Mouse (Mus musculus) embryonic facial prominence, embryonic 10.5 days (tissue): ENCODE data around the gene Pld1. TPM values are rescaled to one million over a fixed set of nuclear protein-coding genes. Genes with fewer than 3 reads are reported as not detected.

Experiments used
- DNase-seq: peaks from one replicate; pipeline ENCODE4 v3.0.0-alpha.2; 2017; ENCODE audit warnings: low spot score
- H3K27ac ChIP-seq: fragments of 300-500 bp; sonication (generic); replicated peaks from 2 replicates; pipeline ENCODE4 v1.5.1; 2016; ENCODE audit warnings: mild to moderate bottlenecking
- H3K27me3 ChIP-seq: fragments of 300-500 bp; sonication (generic); replicated peaks from 2 replicates; pipeline ENCODE4 v1.6.1; 2016; ENCODE audit warnings: low read depth, mild to moderate bottlenecking; ENCODE audit not compliant: poor library complexity, severe bottlenecking
- H3K36me3 ChIP-seq: fragments of 300-500 bp; sonication (generic); replicated peaks from 2 replicates; pipeline ENCODE4 v1.6.1; 2016; ENCODE audit warnings: mild to moderate bottlenecking, moderate library complexity
- H3K4me1 ChIP-seq: fragments of 300-500 bp; sonication (generic); 2 replicates; pipeline ENCODE4 v1.6.1; 2016
- H3K4me3 ChIP-seq: fragments of 300-500 bp; sonication (generic); 2 replicates; pipeline ENCODE4 v1.5.1; 2016; ENCODE audit warnings: mild to moderate bottlenecking, moderate library complexity
- H3K9me3 ChIP-seq: fragments of 300-500 bp; sonication (generic); 2 replicates; pipeline ENCODE4 v1.6.1; 2016; ENCODE audit warnings: mild to moderate bottlenecking
- WGBS: fragments of 180-500 bp; shearing (Covaris S2); methylation state at CpG from one replicate; pipeline ENCODE4 v1.1.7; 2016; 5-methylcytosine and 5-hydroxymethylcytosine counted together
- polyA plus RNA-seq: library from polyadenylated mRNA; unstranded; fragments of >200 nt; fragmentation: Nextera tagmentation; extraction: Ambion mirVana; gene quantifications from 2 replicates; pipeline ENCODE4 v1.2.1, GENCODE M21; 2016

Gene Pld1
- polyA plus RNA-seq, 1 experiment from 2014 or later, result 2.0 TPM

- H3K4me3 ChIP-seq, result no peak overlapping the region
- 87% methylated on average over 2 of the region's 2 CpGs for WGBS
- H3K9me3 ChIP-seq, result no peaks in the 10 kb centered on the region
- no peak for DNase-seq
- H3K36me3 ChIP-seq, result no peaks in the 10 kb centered on the region
- H3K27ac ChIP-seq, result no peak overlapping the region
- peaks cover 16% of the 10 kb centered on the region for H3K4me1 ChIP-seq
- no peaks in the 10 kb centered on the region for H3K27me3 ChIP-seq
Observed at GRCm38 (mm10) chr3:27983274-27983673, 44.8 kb downstream of the Pld1 start.

GRCm38 (mm10) chr3:27983935-27984577 lies 45.6 kb downstream of the Pld1 start:
- no peaks in the 10 kb centered on the region for H3K27me3 ChIP-seq
- 21% methylated on average over 14 of the region's 14 CpGs for WGBS
- H3K36me3 ChIP-seq, result no peaks in the 10 kb centered on the region
- peak; percentile 66 for DNase-seq
- H3K27ac ChIP-seq, result no peak overlapping the region
- H3K4me3 ChIP-seq, result peak overlapping the region; percentile 47
- peaks cover 16% of the 10 kb centered on the region for H3K4me1 ChIP-seq
- no peaks in the 10 kb centered on the region for H3K9me3 ChIP-seq

GRCm38 (mm10) chr3:27984620-27985019 lies 46.1 kb downstream of the Pld1 start:
- 69% methylated on average over 4 of the region's 4 CpGs for WGBS
- no peaks in the 10 kb centered on the region for H3K36me3 ChIP-seq
- no peaks in the 10 kb centered on the region for H3K27me3 ChIP-seq
- H3K9me3 ChIP-seq, result no peaks in the 10 kb centered on the region
- no peak overlapping the region for H3K27ac ChIP-seq
- H3K4me1 ChIP-seq, result peaks cover 20% of the 10 kb centered on the region
- no peak overlapping the region; the same call in 1 of the 2 replicates for H3K4me3 ChIP-seq
- DNase-seq, result no peak

GRCm38 (mm10) chr3:27985344-27985743 lies 46.8 kb downstream of the Pld1 start:
- 91% methylated on average over 5 of the region's 5 CpGs for WGBS
- no peaks in the 10 kb centered on the region for H3K9me3 ChIP-seq
- H3K27me3 ChIP-seq, result no peaks in the 10 kb centered on the region
- H3K4me3 ChIP-seq, result no peak overlapping the region
- no peak overlapping the region for H3K27ac ChIP-seq
- peaks cover 20% of the 10 kb centered on the region for H3K4me1 ChIP-seq
- DNase-seq, result no peak
- H3K36me3 ChIP-seq, result no peaks in the 10 kb centered on the region

- Histone ChIP-seq H3K27ac (no peak overlapping the region), H3K4me1 (peaks cover 20% of the 10 kb centered on the region), H3K9me3 (no peaks in the 10 kb centered on the region), H3K36me3 (no peaks in the 10 kb centered on the region), H3K27me3 (no peaks in the 10 kb centered on the region), H3K4me3 (no peak overlapping the region)
- WGBS, result 73% methylated on average over 8 of the region's 8 CpGs
- no peak for DNase-seq
Observed at GRCm38 (mm10) chr3:27987891-27988536, 49.5 kb downstream of the Pld1 start.

GRCm38 (mm10) chr3:27991100-27991703 lies 52.7 kb downstream of the Pld1 start:
- Histone ChIP-seq H3K36me3 (no peaks in the 10 kb centered on the region), H3K4me3 (no peak overlapping the region), H3K27ac (no peak overlapping the region), H3K9me3 (no peaks in the 10 kb centered on the region), H3K27me3 (no peaks in the 10 kb centered on the region), H3K4me1 (peaks cover 8% of the 10 kb centered on the region; the same call in 1 of the 2 replicates)
- DNase-seq, result no peak
- WGBS, result 79% methylated on average over 2 of the region's 2 CpGs

GRCm38 (mm10) chr3:27994175-27994990 lies 55.9 kb downstream of the Pld1 start:
- Histone ChIP-seq H3K4me1 (0 out of 2 replicates have a peak, but pooled peaks cover 2% of the 10 kb centered on the region), H3K27ac (no peak overlapping the region), H3K4me3 (no peak overlapping the region), H3K36me3 (no peaks in the 10 kb centered on the region), H3K27me3 (no peaks in the 10 kb centered on the region), H3K9me3 (no peaks in the 10 kb centered on the region)
- WGBS, result 88% methylated on average over 8 of the region's 8 CpGs
- DNase-seq, result no peak

- no peaks in the 10 kb centered on the region for H3K9me3 ChIP-seq
- H3K27ac ChIP-seq, result no peak overlapping the region
- H3K36me3 ChIP-seq, result no peaks in the 10 kb centered on the region
- H3K4me3 ChIP-seq, result no peak overlapping the region
- H3K27me3 ChIP-seq, result no peaks in the 10 kb centered on the region
- no peaks in the 10 kb centered on the region for H3K4me1 ChIP-seq
- DNase-seq, result no peak
- 82% methylated on average over 6 of the region's 6 CpGs for WGBS
Observed at GRCm38 (mm10) chr3:28004321-28004720, 65.8 kb downstream of the Pld1 start.

GRCm38 (mm10) chr3:28007684-28008083 lies 69.2 kb downstream of the Pld1 start:
- H3K4me1 ChIP-seq, result no peaks in the 10 kb centered on the region
- no peak overlapping the region for H3K4me3 ChIP-seq
- H3K36me3 ChIP-seq, result no peaks in the 10 kb centered on the region
- 83% methylated on average over 11 of the region's 11 CpGs for WGBS
- no peak overlapping the region for H3K27ac ChIP-seq
- no peaks in the 10 kb centered on the region for H3K27me3 ChIP-seq
- no peaks in the 10 kb centered on the region for H3K9me3 ChIP-seq
- DNase-seq, result no peak

- DNase-seq, result no peak
- 71% methylated on average over 4 of the region's 4 CpGs for whole genome bisulfite sequencing
- Histone ChIP-seq H3K4me1 (no peaks in the 10 kb centered on the region), H3K4me3 (no peak overlapping the region), H3K27me3 (no peaks in the 10 kb centered on the region), H3K36me3 (no peaks in the 10 kb centered on the region), H3K9me3 (no peaks in the 10 kb centered on the region), H3K27ac (0 out of 2 replicates have a peak overlapping the region, but pooled peaks have one; percentile 6)
Observed at GRCm38 (mm10) chr3:28008369-28008768, 69.9 kb downstream of the Pld1 start.

- Histone ChIP-seq H3K36me3 (no peaks in the 10 kb centered on the region), H3K4me1 (no peaks in the 10 kb centered on the region), H3K27me3 (no peaks in the 10 kb centered on the region), H3K9me3 (no peaks in the 10 kb centered on the region), H3K4me3 (no peak overlapping the region), H3K27ac (no peak overlapping the region)
- DNase-seq, result no peak
- 84% methylated on average over 7 of the region's 7 CpGs for WGBS
Observed at GRCm38 (mm10) chr3:28012177-28012576, 73.7 kb downstream of the Pld1 start.

GRCm38 (mm10) chr3:28013441-28013840 lies 74.9 kb downstream of the Pld1 start:
- Histone ChIP-seq H3K27ac (no peak overlapping the region), H3K4me1 (no peaks in the 10 kb centered on the region), H3K36me3 (no peaks in the 10 kb centered on the region), H3K9me3 (no peaks in the 10 kb centered on the region), H3K27me3 (no peaks in the 10 kb centered on the region), H3K4me3 (no peak overlapping the region)
- no peak for DNase-seq
- whole genome bisulfite sequencing, result 76% methylated on average over 6 of the region's 6 CpGs
